Mouse (Mus musculus) effector memory CD4-positive, alpha-beta T cell, adult 5 months (primary cell): ENCODE measurements around the gene Chst4. TPM values are rescaled to one million over a fixed set of nuclear protein-coding genes. Genes with fewer than 3 reads are reported as not detected.

Source experiments
- polyA plus RNA-seq: library from polyadenylated mRNA; unstranded; fragments of 100-300 nt; shearing (Covaris generic); gene quantifications from one replicate; pipeline ENCODE4 v1.2.1, GENCODE M21; 2017

The Chst4 gene
- not detected for polyA plus RNA-seq

GRCm38 (mm10) chr8:110039659-110040058 is at the start of gene Chst4:
Gene Chst4 (minus strand): TSS chr8:110039740.

GRCm38 (mm10) chr8:110079282-110080221 is 40.0 kb upstream of the Chst4 start, which contains the start of gene Zfp612:
Gene Zfp612 (plus strand): TSS chr8:110079746.

GRCm38 (mm10) chr8:109990224-109990623 is 49.3 kb downstream of the Chst4 start, which contains the start of gene Tat:
Gene Tat (plus strand): TSS chr8:109990437.

Other genes starting within 250 kb of the Chst4 start
- gene Phlpp2, start 171.2 kb downstream of the Chst4 start, polyA plus RNA-seq: 0.86 TPM
- gene Marveld3, start 77.5 kb downstream of the Chst4 start, polyA plus RNA-seq: not detected
- not detected for gene Tat, start 49.3 kb downstream of the Chst4 start, polyA plus RNA-seq
- gene Zfp612, start 40.0 kb upstream of the Chst4 start, polyA plus RNA-seq: 1.5 TPM
- gene Gm21964, start 61.5 kb upstream of the Chst4 start, polyA plus RNA-seq: not detected
- not detected for gene Gm17720, start 63.0 kb upstream of the Chst4 start, polyA plus RNA-seq
- gene Calb2, start 128.5 kb upstream of the Chst4 start, polyA plus RNA-seq: not detected
- gene Cmtr2, start 175.9 kb upstream of the Chst4 start, polyA plus RNA-seq: 5.2 TPM
- gene Hydin, start 227.2 kb upstream of the Chst4 start, polyA plus RNA-seq: not detected